Comparison of ENCODE assay signal across 33 mouse cellular contexts in genomic region chr13:27507645-27508044, GRCm38 (mm10). TPM values are rescaled to one million over a fixed set of nuclear protein-coding genes. Genes with fewer than 3 reads are reported as not detected.
"Had no signal": no experiment of that assay in that cellular context is flagged by ENCODE, and none has a peak within 500 bp of the region (broad histone marks: within the 10 kb centered on the region; RNA-seq: fewer than 3 reads in every experiment).

No protein-coding gene starts in this region.

- H3K27me3 ChIP-seq: limb, embryonic 15.5 days; midbrain, embryonic 13.5 days; neural tube, embryonic 13.5 days had no signal

- H3K4me2 ChIP-seq: limb, embryonic 15.5 days; liver, embryonic 11.5 days; lung, embryonic 14.5 days; midbrain, embryonic 13.5 days; neural tube, embryonic 13.5 days had no signal

- H3K9me3 ChIP-seq: limb, embryonic 15.5 days; midbrain, embryonic 10.5 days; midbrain, embryonic 13.5 days; neural tube, embryonic 13.5 days had no signal

- H3K4me1 ChIP-seq: limb, embryonic 15.5 days; midbrain, embryonic 10.5 days; midbrain, embryonic 13.5 days; neural tube, embryonic 13.5 days had no signal

- H3K4me3 ChIP-seq: layer of hippocampus, adult 2 months; limb, embryonic 15.5 days; midbrain, embryonic 10.5 days; midbrain, embryonic 13.5 days; myocyte; neural tube, embryonic 13.5 days had no signal

- H3K36me3 ChIP-seq: limb, embryonic 15.5 days; midbrain, embryonic 10.5 days; midbrain, embryonic 13.5 days; neural tube, embryonic 13.5 days had no signal

- H3K27ac ChIP-seq: layer of hippocampus, adult 2 months; limb, embryonic 15.5 days; liver, embryonic 14.5 days; macrophage; midbrain, embryonic 10.5 days; midbrain, embryonic 13.5 days; neural tube, embryonic 13.5 days had no signal

- H3K9ac ChIP-seq: limb, embryonic 15.5 days; liver, embryonic 14.5 days; liver, postnatal 0 days; lung, embryonic 14.5 days; midbrain, embryonic 13.5 days; neural tube, embryonic 13.5 days had no signal

- DNase-seq: kidney, adult 18-20 months; kidney, postnatal 25 days; layer of hippocampus, adult 9-11 months; liver, postnatal 0 days; lung, embryonic 14.5 days; retina, postnatal 1 day; thymus, adult 18-20 months; thymus, postnatal 36 days had no signal

- ATAC-seq: liver, postnatal 0 days; lung, postnatal 0 days; midbrain, embryonic 13.5 days; midbrain, embryonic 16.5 days had no signal

RNA-seq across cellular contexts. Expression of gene Prl8a8, which starts 5.4 kb away (rescaled TPM):
- total RNA-seq: layer of hippocampus, adult 2 months; layer of hippocampus, postnatal 25 days; left cerebral cortex, adult 18-20 months; left cerebral cortex, postnatal 25 days; megakaryocyte, adult 5-6 weeks; monocyte, adult 5-6 weeks; neutrophil, adult 5-6 weeks had no signal
- polyA plus RNA-seq: kidney, embryonic 16.5 days; large intestine, adult 2 months; limb, embryonic 11.5 days; limb, embryonic 15.5 days; liver, embryonic 11.5 days; liver, embryonic 14.5 days; liver, postnatal 0 days; lung, embryonic 14.5 days; lung, postnatal 0 days; macrophage; midbrain, embryonic 10.5 days; midbrain, embryonic 13.5 days; midbrain, embryonic 16.5 days; myocyte; neural tube, embryonic 13.5 days; small intestine, adult 2 months; spleen, adult 2 months; stomach, embryonic 16.5 days; testis, adult 2 months; urinary bladder, adult 2 months had no signal

RNA-seq across cellular contexts. Expression of gene Prl8a9, which starts 56.8 kb away (rescaled TPM):
- total RNA-seq: layer of hippocampus, adult 2 months; layer of hippocampus, postnatal 25 days; left cerebral cortex, adult 18-20 months; left cerebral cortex, postnatal 25 days; megakaryocyte, adult 5-6 weeks; monocyte, adult 5-6 weeks; neutrophil, adult 5-6 weeks had no signal
- polyA plus RNA-seq: kidney, embryonic 16.5 days; large intestine, adult 2 months; limb, embryonic 11.5 days; limb, embryonic 15.5 days; liver, embryonic 11.5 days; liver, embryonic 14.5 days; liver, postnatal 0 days; lung, embryonic 14.5 days; lung, postnatal 0 days; macrophage; midbrain, embryonic 10.5 days; midbrain, embryonic 13.5 days; midbrain, embryonic 16.5 days; myocyte; neural tube, embryonic 13.5 days; small intestine, adult 2 months; spleen, adult 2 months; stomach, embryonic 16.5 days; testis, adult 2 months had no signal
